Mouse (Mus musculus): ENCODE measurements at regions not wholly inside any gene's neighbourhood (a gene's known extent, or its start where the extent isn't known, plus 50 kb on each side); places are given as distances from the start of the nearest gene placed in this dataset.

DNA sequence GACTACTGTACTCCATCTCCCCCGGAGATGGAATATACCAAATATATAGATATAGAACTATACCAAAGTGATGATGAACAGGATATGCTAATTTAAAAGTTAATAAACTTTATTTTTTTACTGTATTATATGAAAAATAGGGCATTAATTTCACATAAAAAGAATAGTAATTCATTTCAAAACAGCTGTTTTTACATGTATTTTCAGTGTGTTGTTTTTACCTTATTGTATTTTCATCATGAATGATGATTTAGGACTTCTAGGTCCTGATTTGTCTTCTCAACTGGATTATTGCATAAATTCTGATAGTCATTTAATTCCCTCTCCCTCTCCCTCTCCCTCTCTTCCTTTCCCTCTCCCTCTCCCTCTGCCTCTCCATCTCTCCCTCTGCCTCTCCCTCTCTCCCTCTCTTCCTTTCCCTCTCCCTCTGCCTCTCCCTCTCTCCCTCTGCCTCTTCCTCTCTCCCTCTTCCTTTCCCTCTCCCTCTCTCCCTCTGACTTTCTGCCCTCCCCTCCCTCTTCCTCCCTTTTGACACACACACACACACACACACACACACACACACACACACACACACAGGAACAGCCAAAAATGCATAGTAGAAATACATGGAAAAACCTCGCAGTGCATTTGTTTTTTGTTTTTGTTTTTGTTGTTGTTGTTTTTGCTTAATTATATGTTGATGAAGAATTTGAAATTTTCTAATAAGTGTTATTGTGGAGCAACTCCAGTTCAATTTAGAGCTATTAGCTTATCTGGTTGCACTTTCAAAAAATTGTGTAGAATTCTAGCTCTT, 298.3 kb upstream of the Nrxn1 start:
- H3K9me3 ChIP-seq (replicated peaks; ENCODE audit: insufficient read depth, low read length) = no peaks in the 10 kb centered on the region
- peaks cover 0 to 49% of the 10 kb centered on the region in 2 experiments; a peak in 2 of 4 replicates for H3K36me3 ChIP-seq (ENCODE audit: control insufficient read depth in 1 of 2, insufficient read depth in 2 of 2, low read length in 2 of 2)
- H3K4me1 ChIP-seq (ENCODE audit: control insufficient read depth in 1 of 2, insufficient read depth in 2 of 2, low read length in 2 of 2) = peaks cover 12% of the 10 kb centered on the region in 2 experiments
- no peak for TF ChIP-seq MEF2A (IDR thresholded peaks at IDR 0.05; ENCODE audit: extremely low read depth, insufficient replicate concordance, low read depth, low read length, poor library complexity, severe bottlenecking)
- 0 out of 4 replicates have a peak, but pooled peaks of 1 of the 2 experiments have one; percentile 20 for TF ChIP-seq EP300 (IDR thresholded peaks at IDR 0.05; ENCODE audit: low read depth in 1 of 2, low read length in 2 of 2)
- no peak for TF ChIP-seq RAD21 (IDR thresholded peaks at IDR 0.05; ENCODE audit: low read depth, low read length)
- no peak for TF ChIP-seq POLR2AphosphoS2 (IDR thresholded peaks at IDR 0.05; ENCODE audit: low read length)
- TF ChIP-seq USF1 (IDR thresholded peaks at IDR 0.05; ENCODE audit: low read depth, low read length) = no peak
- TF ChIP-seq GATA1 (IDR thresholded peaks at IDR 0.05; ENCODE audit: low read depth, low read length) = no peak
- TF ChIP-seq HCFC1 (IDR thresholded peaks at IDR 0.05; ENCODE audit: low read depth, low read length) = 0 out of 2 replicates have a peak, but pooled peaks have one; percentile 13
- no peak for TF ChIP-seq CHD2 (IDR thresholded peaks at IDR 0.05; ENCODE audit: low read length)
- TF ChIP-seq CTCF (IDR thresholded peaks at IDR 0.05 in 2 of 3, conservative IDR thresholded peaks at IDR 0.05 in 1 of 3; ENCODE audit: control insufficient read depth in 1 of 3, insufficient read depth in 1 of 3, low read depth in 2 of 3, low read length in 3 of 3, poor library complexity in 1 of 3, severe bottlenecking in 1 of 3) = no peak
- no peak for TF ChIP-seq ZMIZ1 (IDR thresholded peaks at IDR 0.05; ENCODE audit: low read depth, low read length)
- no peak for TF ChIP-seq POLR2A (IDR thresholded peaks at IDR 0.05; ENCODE audit: control insufficient read depth in 1 of 2, insufficient read depth in 1 of 2, low read depth in 1 of 2, low read length in 2 of 2, poor library complexity in 1 of 2)
- no peak for TF ChIP-seq TAL1 (IDR thresholded peaks at IDR 0.05; ENCODE audit: low read length)
- no peak for TF ChIP-seq MYB (IDR thresholded peaks at IDR 0.05; ENCODE audit: low read depth, low read length)
- TF ChIP-seq UBTF (IDR thresholded peaks at IDR 0.05; ENCODE audit: borderline replicate concordance, insufficient read depth, low read depth, low read length) = no peak
- 0 out of 2 replicates have a peak, but pooled peaks have one; percentile 57 for TF ChIP-seq MAZ (IDR thresholded peaks at IDR 0.05; ENCODE audit: low read depth, low read length)
- no peak for TF ChIP-seq ELF1 (IDR thresholded peaks at IDR 0.05; ENCODE audit: low read depth, low read length)
- no peak for TF ChIP-seq MAX (IDR thresholded peaks at IDR 0.05; ENCODE audit: low read length)
- TF ChIP-seq SIN3A (IDR thresholded peaks at IDR 0.05; ENCODE audit: low read length) = no peak
- TF ChIP-seq POLR2AphosphoS5 (IDR thresholded peaks at IDR 0.05; ENCODE audit: borderline replicate concordance, low read depth, low read length) = no peak
- no peak for TF ChIP-seq USF2 (IDR thresholded peaks at IDR 0.05; ENCODE audit: borderline replicate concordance in 1 of 2, insufficient read depth in 1 of 2, low read depth in 1 of 2, low read length in 2 of 2)
- TF ChIP-seq ZC3H11A (IDR thresholded peaks at IDR 0.05; ENCODE audit: low read depth, low read length) = no peak
- TF ChIP-seq KAT2A (conservative IDR thresholded peaks at IDR 0.05; ENCODE audit: low read depth, low read length) = no peak
- no peak for TF ChIP-seq NELFE (IDR thresholded peaks at IDR 0.05; ENCODE audit: low read depth, low read length)
- no peak for TF ChIP-seq RCOR1 (IDR thresholded peaks at IDR 0.05; ENCODE audit: low read depth, low read length)
- no peak for TF ChIP-seq NRF1 (IDR thresholded peaks at IDR 0.05; ENCODE audit: insufficient read depth, low read depth, low read length, poor library complexity, severe bottlenecking)
- TF ChIP-seq JUND (IDR thresholded peaks at IDR 0.05; ENCODE audit: low read depth, low read length) = no peak
- TF ChIP-seq SMC3 (IDR thresholded peaks at IDR 0.05; ENCODE audit: low read depth, low read length) = no peak
- no peak for TF ChIP-seq TBP (IDR thresholded peaks at IDR 0.05; ENCODE audit: low read depth, low read length)
- TF ChIP-seq MXI1 (IDR thresholded peaks at IDR 0.05; ENCODE audit: low read depth, low read length) = no peak
- TF ChIP-seq BHLHE40 (IDR thresholded peaks at IDR 0.05; ENCODE audit: borderline replicate concordance, low read depth, low read length) = no peak
- peak; percentile 97 for TF ChIP-seq CHD1 (IDR thresholded peaks at IDR 0.05; ENCODE audit: low read depth, low read length)
- TF ChIP-seq TCF12 (IDR thresholded peaks at IDR 0.05; ENCODE audit: low read depth, low read length) = no peak
- TF ChIP-seq E2F4 (IDR thresholded peaks at IDR 0.05; ENCODE audit: borderline replicate concordance, low read depth, low read length) = no peak
- TF ChIP-seq MYC (IDR thresholded peaks at IDR 0.05; ENCODE audit: low read depth, low read length) = no peak
- no peak for TF ChIP-seq MAFK (IDR thresholded peaks at IDR 0.05; ENCODE audit: borderline replicate concordance, low read depth, low read length)
- peaks cover 8% of the 10 kb centered on the region for H3K79me2 ChIP-seq (ENCODE audit: control insufficient read depth, insufficient read depth, low read length, poor library complexity)
- peak overlapping the region; percentile 86 for H3K9ac ChIP-seq (ENCODE audit: control insufficient read depth, low read depth, low read length, poor library complexity, severe bottlenecking)
- no peaks in the 10 kb centered on the region for H3K27me3 ChIP-seq (ENCODE audit: control insufficient read depth in 1 of 2, insufficient read depth in 2 of 2, low read length in 2 of 2)
- DNase-seq (ENCODE audit: low read depth, low spot score) = peak; percentile 48
- peak overlapping the region; percentile 98 for H3K27ac ChIP-seq (ENCODE audit: control insufficient read depth, low read depth, low read length)
- peak overlapping the region; percentile 57 to 98 for H3K4me3 ChIP-seq (ENCODE audit: control insufficient read depth in 1 of 2, insufficient read depth in 1 of 2, low read depth in 2 of 2, low read length in 2 of 2)
